Mouse (Mus musculus) large intestine, adult 2 months (tissue): ENCODE measurements around the gene Sorl1. TPM values are rescaled to one million over a fixed set of nuclear protein-coding genes. Genes with fewer than 3 reads are reported as not detected.
A peak's percentile ranks its signal among the peaks of the same experiment; 100 is the strongest.

ENCODE experiments used
- DNase-seq: peaks from one replicate; pipeline ENCODE4 v3.0.0-alpha.2; 2012; ENCODE audit warnings: low read depth, low spot score
- WGBS: fragments of 180-500 bp; shearing (Covaris S2); methylation state at CpG from one replicate; pipeline ENCODE4 v1.1.7; 2018; 5-methylcytosine and 5-hydroxymethylcytosine counted together
- polyA plus RNA-seq: library from polyadenylated mRNA; depleted of rRNA; stranded (reverse); fragments of >200 nt; gene quantifications from 2 replicates; pipeline ENCODE4 v1.2.3, GENCODE M21; 2012; rRNA removed

Sorl1 gene
- polyA plus RNA-seq = 26.5 and 29.1 TPM in 2 replicates

- WGBS = under 1% methylated on average over 84 of the region's 94 CpGs
- no peak for DNase-seq
Observed at GRCm38 (mm10) chr9:42123713-42124576, at the start of gene Sorl1. Gene Sorl1, minus strand, starts transcription at chr9:42124297.

- 78% methylated on average over 3 of the region's 3 CpGs for WGBS
- DNase-seq = no peak
Observed at GRCm38 (mm10) chr9:42173781-42174180, 49.7 kb upstream of the Sorl1 start.

DNA sequence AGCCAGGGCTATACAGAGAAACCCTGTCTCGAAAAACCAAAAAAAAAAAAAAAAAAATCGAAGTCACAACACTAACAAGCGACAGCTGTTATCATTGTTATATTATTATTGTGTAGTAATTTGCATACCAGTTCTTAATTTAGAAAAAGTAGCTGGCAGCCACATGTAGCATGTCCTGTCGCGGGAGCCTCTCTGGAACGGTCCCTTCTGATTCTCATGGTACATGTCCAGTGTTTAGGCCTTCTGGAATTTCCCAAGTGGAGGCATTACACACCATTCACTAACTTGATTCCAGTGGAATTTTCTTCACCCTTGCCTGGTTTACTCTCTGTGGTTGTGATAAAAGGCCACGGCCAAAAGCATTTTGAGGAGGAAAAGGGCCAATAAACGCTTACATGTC lies 45.4 kb upstream of the Sorl1 start:
- DNase-seq = no peak
- WGBS = 78% methylated on average over 8 of the region's 8 CpGs

GRCm38 (mm10) chr9:42169025-42169424 lies 44.9 kb upstream of the Sorl1 start:
- WGBS = 88% methylated on average over 7 of the region's 7 CpGs
- DNase-seq = no peak

DNA sequence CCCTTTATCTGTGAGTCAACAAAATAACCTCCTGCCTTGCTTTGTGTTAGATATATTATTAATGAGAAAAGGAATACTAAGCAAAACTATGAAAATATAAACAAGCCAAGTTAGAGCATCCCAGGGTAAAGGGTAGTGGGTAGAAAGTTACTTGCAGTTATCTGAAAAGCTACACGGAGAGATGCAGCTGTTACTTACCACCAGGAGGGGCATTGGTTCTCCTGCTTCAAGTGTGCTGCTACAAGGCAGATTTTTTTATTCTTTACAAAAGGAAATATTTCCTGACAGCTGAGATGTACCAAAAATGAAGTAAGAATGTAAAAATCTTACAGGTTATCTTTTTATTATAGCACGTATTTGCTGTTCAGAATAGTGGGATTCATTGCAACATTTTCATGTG lies 40.8 kb upstream of the Sorl1 start:
- 61% methylated on average over 2 of the region's 2 CpGs for WGBS

GRCm38 (mm10) chr9:42163011-42163410 lies 38.9 kb upstream of the Sorl1 start:
- 79% methylated on average over 4 of the region's 4 CpGs for WGBS
- DNase-seq = no peak

More for the DNA sequence above, 40.8 kb upstream of the Sorl1 start:
- no peak for DNase-seq

GRCm38 (mm10) chr9:42159376-42159775 lies 35.3 kb upstream of the Sorl1 start:
- WGBS = 67% methylated on average over 5 of the region's 5 CpGs
- no peak for DNase-seq

DNA sequence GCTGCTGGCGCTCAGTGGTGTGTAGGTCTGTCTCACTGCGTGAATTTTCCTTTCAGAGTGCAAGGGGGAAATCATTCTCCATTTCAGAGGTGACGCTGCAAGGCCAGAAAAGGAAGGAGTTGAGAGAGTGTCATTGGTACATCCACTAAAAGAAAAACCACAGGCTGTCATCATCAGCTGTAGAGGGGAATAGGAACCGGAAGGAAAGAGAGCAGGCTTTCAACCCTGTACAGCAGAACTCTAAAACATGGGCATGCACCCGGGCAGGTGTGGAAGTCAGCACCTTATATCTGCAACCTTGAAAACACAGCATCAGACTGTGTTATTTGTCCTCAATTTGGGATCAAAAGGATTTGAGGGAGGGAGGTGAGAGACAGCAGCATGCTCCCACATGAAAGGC lies 34.6 kb upstream of the Sorl1 start:
- WGBS = 60% methylated on average over 5 of the region's 5 CpGs
- no peak for DNase-seq

DNA sequence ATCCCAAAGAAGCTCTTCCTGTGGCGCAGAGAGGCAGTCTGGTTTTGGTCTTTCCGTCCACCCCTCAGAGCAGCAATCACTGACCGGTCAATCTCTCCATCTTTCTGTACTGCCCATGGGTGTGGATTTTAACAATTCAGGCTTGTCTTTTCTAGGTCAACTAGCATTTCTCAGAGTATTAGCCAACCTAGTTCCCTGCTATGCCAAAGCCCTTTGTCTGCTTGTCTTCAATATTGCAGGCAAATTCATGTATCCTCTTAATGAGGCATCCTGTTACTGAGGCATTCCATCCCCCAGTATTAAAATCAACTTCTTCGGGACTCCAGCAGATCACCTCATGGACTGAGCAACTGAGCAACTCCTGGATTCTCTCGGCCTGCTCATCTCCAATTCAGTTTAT lies 33.9 kb upstream of the Sorl1 start:
- WGBS = 89% methylated on average over 5 of the region's 5 CpGs
- DNase-seq = no peak

DNA sequence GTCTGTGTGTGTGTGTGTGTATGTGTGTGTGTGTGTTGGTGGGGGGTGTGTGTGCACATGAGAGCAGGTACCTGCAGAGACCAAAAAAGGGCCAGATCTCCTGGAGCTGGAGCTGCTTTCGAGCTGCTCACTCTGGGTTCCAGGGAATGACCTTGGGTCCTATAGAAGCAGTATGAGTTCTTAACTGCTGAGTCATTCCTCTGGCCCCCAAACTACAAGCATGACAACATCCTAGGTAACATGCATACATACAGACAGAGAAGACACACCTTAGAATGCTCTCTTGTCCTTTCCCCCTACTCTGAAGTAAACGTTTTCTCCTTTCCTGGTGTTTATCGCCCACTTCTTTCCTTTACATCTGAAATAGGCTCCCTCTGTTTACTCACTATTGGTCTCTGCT lies 32.5 kb upstream of the Sorl1 start:
- DNase-seq = no peak
- 64% methylated on average over 3 of the region's 3 CpGs for WGBS

- peak; percentile 76 for DNase-seq
- 24% methylated on average over 6 of the region's 6 CpGs for WGBS
Observed at GRCm38 (mm10) chr9:42154682-42155081, 30.6 kb upstream of the Sorl1 start.

DNA sequence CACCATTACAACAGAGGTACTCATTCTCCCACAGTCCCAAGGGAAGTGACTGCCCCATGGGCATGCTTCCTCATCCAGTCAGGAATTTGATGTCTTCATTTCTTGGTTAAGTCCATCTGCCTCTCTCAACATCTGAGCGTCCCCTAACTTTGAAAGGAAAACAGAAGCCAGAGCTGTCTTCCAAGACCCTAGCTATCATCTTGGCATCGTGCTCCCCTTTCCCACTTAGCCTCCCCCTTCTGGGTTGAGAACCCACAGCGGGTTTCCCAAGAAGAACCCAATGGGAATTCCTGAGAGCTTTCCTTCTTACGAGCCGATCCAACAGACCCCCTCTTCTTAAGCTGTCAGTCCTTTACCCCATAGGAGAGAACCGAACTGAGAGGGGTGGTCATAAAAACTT lies 24.7 kb upstream of the Sorl1 start:
- no peak for DNase-seq
- WGBS = 74% methylated on average over 6 of the region's 6 CpGs

DNA sequence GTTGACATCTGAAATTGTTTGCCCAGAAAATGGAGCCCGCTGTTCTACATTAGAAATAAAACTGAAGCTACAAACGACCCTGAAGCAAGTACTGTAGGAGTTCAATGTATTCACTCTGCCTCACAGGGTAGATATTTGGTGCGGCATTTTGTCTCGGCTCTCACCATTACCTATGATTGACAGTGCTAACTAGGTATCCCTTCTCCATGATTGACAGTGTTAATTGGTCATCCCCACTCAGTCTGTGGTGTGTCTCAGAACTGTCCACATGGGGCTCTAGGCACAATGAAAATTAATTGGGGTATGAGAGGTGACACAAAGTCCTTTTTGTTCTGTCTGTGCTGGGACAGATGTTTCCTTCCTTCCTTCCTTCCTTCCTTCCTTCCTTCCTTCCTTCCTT lies 23.9 kb upstream of the Sorl1 start:
- DNase-seq = no peak
- 91% methylated on average over 4 of the region's 4 CpGs for WGBS

DNA sequence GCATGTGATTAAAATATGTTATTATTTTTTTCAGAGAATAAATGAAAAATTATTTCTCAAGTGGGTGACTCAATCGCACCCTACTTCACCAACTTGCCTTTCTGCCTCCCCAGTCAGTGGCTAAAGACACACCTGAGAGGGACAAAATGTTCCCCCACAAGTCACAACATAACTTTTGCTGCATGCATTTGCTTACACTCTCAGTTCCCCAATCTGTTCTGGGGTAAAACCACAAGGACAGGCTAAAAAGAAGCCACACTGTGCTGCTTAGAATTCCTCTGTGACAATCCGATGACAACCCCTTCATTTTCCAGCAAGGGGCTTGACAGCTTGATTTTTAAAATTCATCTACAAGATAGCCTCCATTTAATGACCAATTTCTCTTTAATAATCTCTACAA lies 22.4 kb upstream of the Sorl1 start:
- 85% methylated on average over 2 of the region's 2 CpGs for WGBS

GRCm38 (mm10) chr9:42141549-42142210 lies 17.6 kb upstream of the Sorl1 start:
- DNase-seq = no peak
- WGBS = 62% methylated on average over 6 of the region's 6 CpGs

More for the DNA sequence above, 22.4 kb upstream of the Sorl1 start:
- no peak for DNase-seq

DNA sequence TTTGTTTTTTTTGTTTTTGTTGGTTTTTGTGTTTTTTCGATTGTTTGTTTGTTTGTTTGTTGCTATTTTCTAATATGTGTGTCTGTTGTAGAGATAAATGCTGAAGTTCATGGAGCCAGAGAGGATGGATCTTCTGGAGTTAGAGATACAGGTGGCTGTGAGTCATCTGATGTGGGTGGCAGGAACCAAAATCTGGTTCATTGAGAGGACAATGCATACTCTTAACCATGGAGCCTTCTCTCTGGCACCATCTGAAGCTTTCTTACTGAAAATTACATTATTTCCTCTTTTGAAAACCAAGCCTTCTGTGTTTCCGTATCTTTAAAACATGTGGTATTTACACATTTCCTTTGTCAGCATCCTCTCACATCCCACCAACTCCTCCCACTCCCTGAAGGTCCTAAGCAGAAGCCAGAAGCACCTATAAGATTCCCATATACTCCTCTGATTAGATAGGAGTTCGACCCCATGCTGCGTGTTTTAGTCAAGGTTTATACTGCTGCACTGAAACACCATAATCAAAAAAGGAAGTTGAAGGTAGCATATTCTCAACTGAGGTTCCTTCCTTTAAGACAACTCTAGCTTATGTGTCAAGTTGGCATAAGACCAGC lies 14.3 kb upstream of the Sorl1 start:
- WGBS = 52% methylated on average over 4 of the region's 4 CpGs
- DNase-seq = no peak

DNA sequence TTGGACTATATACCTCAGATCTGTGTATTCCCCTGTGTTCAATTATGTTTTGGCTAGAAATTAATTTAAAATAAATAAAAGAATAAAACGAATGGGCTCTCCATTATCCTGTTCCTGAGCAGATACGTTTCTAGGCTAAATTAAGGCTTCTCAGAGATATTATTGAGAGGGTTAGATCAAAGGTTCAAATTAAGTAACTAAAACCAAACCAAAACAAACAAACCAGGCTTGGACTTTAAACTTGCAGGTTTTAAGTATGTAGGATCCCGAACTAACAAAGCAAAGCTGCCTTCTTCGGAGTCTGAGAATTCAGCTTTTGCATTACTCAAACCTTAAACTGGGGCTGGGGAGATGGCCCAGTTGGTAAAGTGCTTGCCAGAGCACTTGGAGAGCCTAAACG lies 13.5 kb upstream of the Sorl1 start:
- 23% methylated on average over 5 of the region's 5 CpGs for WGBS
- no peak for DNase-seq

DNA sequence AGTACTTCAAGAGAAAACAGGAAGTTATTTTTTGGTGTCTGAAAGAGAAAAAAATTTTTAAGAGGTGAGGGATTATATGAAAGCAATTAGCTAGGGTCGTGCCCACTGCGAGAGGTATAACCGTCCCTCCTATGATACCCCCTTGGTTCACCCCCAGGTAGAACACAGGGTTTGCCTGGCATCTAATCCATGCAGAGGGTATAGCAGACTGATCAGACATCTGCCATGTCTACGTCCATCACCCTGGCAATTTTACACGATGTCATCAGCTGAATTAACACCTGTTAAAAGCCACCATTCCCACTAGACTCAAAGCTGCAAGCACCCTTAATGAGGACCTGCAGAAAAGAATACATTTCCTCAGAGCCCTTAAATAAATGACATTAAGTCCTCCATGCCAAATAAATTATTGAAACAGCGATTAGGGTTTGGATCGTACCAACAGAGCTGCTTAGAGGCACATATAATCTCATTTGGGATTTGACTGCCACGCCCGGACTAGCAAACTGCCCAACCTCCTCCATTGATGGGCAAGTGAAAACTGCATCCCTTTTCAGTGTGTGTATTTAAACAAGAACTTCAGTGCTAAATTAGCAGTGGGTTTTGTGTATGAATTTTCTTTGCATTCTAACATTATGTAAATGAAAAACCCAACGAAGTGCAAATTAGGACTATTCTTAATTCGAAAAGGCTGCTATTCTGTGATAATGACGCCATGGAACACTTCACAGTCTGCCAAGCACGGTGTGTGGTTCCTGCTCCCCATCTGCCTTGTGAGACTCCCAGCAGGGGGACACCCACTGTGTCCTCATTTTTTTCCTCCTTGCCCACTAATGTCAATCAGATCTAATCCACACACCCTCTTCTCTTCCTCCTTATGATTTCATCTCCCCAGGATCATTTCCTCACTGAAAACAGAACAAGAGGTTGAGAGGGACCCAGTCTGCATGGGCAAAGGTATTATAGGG lies 7.0 kb upstream of the Sorl1 start:
- WGBS = 85% methylated on average over 13 of the region's 13 CpGs

DNA sequence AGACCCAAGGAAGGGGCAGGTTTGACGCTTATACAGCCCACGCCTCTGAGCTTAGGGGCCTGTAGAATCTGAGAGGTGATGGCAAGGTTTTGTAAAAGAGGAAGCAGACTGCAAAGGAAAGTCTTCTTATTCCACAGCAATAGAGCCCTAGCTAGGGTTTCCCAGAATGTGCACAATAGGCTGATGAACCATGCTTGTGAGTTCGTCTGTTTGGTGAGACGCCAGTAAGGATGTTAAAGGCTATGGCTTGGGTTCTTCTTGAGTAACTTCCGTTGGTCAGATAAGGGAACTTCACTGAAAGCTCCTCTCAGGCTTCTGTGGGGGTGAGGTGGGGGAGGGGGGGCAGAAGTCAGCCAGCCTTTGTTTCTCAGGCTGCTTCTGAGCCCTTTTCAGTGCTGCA lies 3.9 kb upstream of the Sorl1 start:
- WGBS = 92% methylated on average over 5 of the region's 5 CpGs
- no peak for DNase-seq

More for the DNA sequence above, 7.0 kb upstream of the Sorl1 start:
- no peak for DNase-seq
